Mouse (Mus musculus) retina, postnatal 7 days (tissue): Measurements from ENCODE around the gene Mef2a.

Source experiments
- DNase-seq: peaks from one replicate; pipeline ENCODE4 v3.0.0-alpha.2; 2012; ENCODE audit warnings: low read depth, low spot score

Gene Mef2a

DNA sequence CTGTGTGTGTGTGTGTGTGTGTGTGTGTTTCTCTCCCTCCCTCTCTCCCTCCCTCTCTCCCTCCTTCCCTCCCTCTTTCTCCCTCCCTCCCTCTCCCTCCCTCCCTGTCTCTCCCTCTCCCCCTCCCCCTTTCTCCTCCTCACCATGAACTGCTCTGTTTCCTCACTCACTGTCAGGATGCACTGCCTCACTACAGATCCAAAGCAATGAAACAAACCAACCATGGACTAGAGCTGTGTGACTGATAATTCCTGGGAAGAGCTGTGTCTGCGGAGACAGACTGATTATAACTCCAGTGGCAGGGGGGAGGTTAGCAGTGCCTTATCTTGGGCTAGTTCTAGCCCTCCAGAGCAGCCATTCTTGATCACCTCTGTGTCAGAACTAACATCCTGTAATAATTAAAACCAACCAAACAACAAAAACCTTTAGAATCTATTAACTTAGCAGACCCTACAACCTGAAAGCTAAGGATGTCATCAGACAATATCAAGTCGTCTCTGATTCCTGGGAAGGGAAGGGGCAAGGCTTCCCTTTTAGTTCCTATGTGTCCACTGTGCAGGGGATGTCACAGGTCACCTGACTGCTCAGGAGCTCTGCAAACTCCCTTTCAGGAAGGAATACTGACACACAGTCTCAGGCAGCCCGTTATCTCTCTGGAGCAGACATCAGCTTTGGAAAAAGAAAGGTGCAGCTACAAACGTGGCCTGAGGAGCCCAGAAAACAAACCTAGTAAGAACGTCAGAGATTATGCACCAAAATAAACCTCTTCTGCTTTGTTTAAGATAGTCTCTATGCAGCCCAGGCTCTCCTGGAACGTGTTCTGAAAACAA is 162.4 kb downstream of the Mef2a start:
- DNase-seq = no peak

DNA sequence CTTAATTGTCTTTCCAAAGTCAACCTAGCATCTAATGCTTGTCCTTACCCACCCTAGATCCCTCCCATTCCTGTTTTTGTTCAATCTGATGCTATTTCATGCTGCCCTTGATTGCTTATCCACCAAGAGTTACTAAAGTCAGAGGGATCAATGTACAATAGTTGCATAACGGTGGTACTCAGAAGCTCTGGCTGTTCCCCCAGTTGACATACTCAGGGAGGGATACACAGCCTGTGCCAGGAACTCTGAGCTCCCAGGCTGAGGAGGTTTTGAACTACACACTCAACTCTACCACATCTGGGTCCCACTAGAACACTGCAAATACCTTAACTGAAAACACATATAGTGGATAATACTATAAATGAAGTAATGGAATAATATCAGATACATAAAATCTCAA is 164.3 kb downstream of the Mef2a start:
- no peak for DNase-seq

DNA sequence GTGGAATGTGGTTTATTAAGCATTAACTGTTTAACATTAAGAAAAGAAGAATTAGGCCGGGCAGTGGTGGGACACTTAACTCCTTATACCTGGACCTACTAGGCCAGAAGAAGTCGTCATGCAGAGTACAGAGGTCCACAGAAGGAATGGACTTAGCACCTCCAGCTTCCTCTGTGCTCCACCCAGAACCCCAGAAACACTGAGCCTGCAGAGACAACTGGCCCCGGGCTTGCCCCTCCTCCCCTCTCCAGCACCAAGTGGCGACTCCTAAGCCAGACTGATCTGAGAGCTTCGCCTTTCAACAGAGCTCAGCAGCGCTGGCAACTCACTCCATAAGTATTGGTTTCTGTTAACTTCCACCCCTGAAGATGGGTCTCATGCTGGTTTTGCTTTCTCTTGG is 165.0 kb downstream of the Mef2a start:
- no peak for DNase-seq

DNA sequence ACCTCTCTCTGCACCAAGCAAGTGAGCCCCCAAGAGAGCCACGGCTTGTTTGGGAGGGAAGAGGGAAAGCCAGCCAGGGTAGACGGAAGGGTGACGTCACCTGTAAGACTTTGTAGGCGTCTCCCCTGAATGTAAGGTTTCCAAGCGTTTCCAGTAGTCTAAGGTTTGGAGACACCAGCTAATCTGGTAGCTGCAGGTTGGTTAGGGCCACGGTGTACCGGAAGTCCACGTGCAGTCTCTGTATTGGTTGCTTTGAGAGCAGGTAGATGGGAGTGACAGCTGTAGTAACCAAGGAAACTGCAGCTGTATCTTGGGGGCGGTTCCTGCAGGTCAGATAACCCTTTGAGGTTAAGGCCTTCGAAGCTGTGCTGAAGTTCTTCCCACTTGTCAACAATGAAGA is 166.2 kb downstream of the Mef2a start:
- no peak for DNase-seq

DNA sequence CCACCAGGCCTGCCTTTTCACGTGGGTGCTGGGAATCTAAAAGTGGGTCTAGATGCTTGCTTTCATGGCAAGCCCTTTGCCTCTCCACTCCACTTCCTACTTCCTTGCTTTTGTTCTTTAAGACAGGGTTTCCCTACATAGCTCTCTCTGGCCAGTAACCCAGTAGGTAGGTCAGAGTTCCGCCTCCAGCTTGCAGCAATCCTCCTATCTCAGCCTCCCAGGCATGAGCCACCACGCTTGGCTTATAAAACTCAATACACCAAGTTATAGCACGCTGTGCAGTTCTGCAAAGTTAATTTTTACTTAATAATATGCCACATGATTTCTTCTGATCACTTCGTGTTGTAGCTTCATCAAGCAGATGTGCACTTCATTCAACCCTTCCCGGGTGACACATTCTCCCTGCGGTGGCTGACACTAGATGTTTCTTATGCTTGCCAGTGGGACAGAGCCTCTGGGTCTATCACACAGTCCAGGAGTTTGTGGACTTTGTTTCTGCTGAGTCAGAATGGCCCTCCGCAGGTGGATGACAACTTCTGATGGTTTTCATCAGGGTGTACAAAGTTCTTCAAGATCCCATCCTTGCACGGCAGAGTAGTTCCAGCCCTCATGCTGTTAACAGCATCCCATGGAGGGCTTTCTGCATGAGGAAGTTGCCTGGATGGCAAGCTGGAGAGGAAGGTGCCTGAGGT is 166.8 kb downstream of the Mef2a start:
- DNase-seq = no peak

DNA sequence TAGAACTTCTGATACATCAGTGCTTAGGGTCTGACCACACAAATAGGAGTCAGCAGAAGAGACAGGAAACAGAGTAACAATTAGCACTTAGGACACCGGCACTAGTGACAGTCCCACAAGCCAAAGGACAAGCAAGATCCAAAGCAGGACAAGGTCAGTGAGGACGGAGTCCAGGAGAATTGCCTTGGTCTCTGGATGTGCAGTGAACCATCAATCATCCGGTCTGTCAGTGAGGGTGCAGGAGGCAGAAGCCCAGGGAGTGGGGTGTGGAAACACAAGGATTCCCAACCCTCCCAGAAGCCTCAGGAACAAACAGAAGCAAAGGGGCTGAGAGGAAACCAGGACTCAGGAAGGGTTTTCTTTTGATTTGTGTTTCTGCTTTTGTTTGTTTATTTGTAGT is 169.0 kb downstream of the Mef2a start:
- no peak for DNase-seq

DNA sequence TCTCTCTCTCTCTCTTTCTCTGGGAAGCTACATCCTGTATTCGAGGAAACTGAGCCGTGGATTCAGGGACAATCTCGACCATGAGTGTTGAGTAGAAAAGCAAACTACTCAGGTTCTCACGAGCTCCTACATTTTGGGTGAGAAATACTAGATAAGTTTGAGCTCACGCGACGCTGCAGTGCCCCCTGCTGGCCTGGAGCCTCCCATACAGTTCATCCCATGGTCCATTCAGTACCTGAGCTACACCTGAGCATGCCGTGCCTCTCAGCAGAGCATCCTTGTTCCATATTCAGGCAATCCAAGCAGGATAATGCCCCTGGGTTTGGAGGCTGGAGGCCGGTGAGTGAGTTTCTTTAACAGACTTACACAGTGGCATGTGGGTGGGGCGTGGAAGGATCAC is 173.2 kb downstream of the Mef2a start:
- DNase-seq = peak; percentile 23

DNA sequence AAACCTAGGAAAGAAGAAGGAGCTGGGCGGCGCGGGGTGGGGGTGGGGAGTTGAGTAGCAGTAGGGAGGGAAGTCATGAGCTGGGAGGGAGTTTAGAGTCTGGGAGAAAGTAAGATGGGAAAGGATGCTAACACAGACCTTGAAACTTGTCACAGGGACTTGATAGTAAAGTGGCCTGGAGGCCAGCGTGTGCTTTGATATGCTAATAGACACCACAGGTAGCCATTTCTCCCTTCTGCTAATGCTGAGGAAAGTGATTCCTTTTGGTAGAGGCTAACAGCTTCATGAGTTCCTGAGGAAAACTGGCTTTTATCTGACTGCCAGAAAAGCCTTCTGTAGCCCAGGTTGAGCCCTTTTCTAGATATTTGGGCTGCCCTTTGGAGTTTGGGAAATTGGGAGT is 188.9 kb downstream of the Mef2a start:
- DNase-seq = no peak
